Mouse (Mus musculus): Measurements from ENCODE around the gene Clcn1. TPM values are rescaled to one million over a fixed set of nuclear protein-coding genes. Genes with fewer than 3 reads are reported as not detected.

The Clcn1 gene
- 0.75 and 1.0 TPM in 2 replicates for polyA plus RNA-seq (2014; fragmentation: Nextera tagmentation; extraction: Ambion mirVana)

DNA sequence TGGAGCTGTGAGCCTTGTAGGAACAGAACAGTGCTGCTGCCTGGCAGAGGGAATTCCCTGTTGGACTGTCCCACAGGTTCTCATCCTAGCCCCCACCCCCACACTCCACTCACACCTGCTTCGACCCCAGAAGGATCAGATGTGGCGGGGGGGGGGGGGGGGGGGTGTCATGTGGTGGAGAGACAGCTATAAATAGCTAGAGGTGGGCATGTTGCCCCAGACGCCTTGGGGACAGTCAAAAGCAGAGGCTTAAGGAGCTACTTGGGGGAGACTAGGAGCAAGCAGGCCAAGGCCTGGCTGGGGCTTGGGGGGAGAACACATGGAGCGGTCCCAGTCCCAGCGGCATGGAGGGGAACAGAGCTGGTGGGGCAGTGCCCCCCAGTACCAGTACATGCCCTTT lies at the start of gene Clcn1:
Clcn1 (plus strand) TSS at position 238 of the 400 bp plus-strand sequence.
- H3K27ac ChIP-seq (replicated peaks; ENCODE audit: low read depth, low read length): no peak within 1 kb of the TSS
- no peak within 1 kb of the TSS for H3K4me3 ChIP-seq (ENCODE audit: low read depth, low read length)
- H3K4me2 ChIP-seq (ENCODE audit: low read depth, low read length): no peak within 1 kb of the TSS
- H3K9ac ChIP-seq (replicated peaks; ENCODE audit: low read length): no peak within 1 kb of the TSS
- H3K9me3 ChIP-seq (replicated peaks; ENCODE audit: control insufficient read depth, low read length): no peaks in the 10 kb centered on the region
- H3K4me1 ChIP-seq (ENCODE audit: control insufficient read depth, insufficient read depth, low read length): no peaks in the 10 kb centered on the region
- no peaks in the 10 kb centered on the region for H3K27me3 ChIP-seq (ENCODE audit: control insufficient read depth, insufficient read depth, low read length)
- ATAC-seq (replicated peaks; ENCODE audit: insufficient number of reproducible peaks, low FRiP score, low TSS enrichment, low read depth) (peak; percentile 15; the same call in 1 of the 2 replicates), DNase-seq (ENCODE audit: low spot score) (no peak)
- H3K36me3 ChIP-seq (replicated peaks; ENCODE audit: control insufficient read depth, insufficient read depth, low read depth, low read length): peaks cover 3% of the 10 kb centered on the region
- WGBS: 66% methylated on average over 4 of the region's 5 CpGs

DNA sequence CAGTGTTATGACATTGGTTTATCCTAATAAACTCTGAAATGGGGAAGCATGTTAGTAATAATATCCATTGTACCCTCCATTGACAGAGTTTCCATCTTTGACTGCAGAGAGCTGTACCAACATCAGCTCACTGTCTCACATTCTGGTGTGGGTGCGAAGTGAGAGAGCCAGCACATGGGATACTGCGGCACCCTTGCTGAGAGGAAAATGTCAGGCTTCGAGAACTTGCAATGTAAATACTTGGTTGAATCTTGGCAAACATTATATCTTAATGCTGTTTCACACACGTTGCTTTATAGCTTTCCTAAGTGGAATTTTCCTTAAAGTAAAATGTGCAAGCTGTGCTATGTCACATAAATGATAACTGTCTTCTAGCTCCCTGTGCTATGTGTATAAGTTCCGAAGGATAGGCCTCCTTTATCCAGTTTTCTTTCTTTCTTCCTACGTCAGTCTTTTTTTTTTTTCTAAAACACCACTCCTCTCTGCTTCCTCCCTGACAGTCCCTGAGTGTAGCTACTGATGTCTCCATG lies 49.1 kb upstream of the Clcn1 start:
- no peaks in the 10 kb centered on the region for H3K4me1 ChIP-seq (ENCODE audit: control insufficient read depth, insufficient read depth, low read length)
- H3K36me3 ChIP-seq (replicated peaks; ENCODE audit: control insufficient read depth, insufficient read depth, low read depth, low read length): no peaks in the 10 kb centered on the region
- WGBS: 74% methylated on average over 6 of the region's 6 CpGs
- no peaks in the 10 kb centered on the region for H3K27me3 ChIP-seq (ENCODE audit: control insufficient read depth, insufficient read depth, low read length)
- no peak overlapping the region for H3K9ac ChIP-seq (replicated peaks; ENCODE audit: low read length)
- no peak overlapping the region for H3K4me3 ChIP-seq (ENCODE audit: low read depth, low read length)
- no peak overlapping the region for H3K27ac ChIP-seq (replicated peaks; ENCODE audit: low read depth, low read length)
- no peak for ATAC-seq (replicated peaks; ENCODE audit: insufficient number of reproducible peaks, low FRiP score, low TSS enrichment, low read depth)
- no peak for DNase-seq (ENCODE audit: low spot score)
- no peak overlapping the region for H3K4me2 ChIP-seq (ENCODE audit: low read depth, low read length)
- no peaks in the 10 kb centered on the region for H3K9me3 ChIP-seq (replicated peaks; ENCODE audit: control insufficient read depth, low read length)

- no peaks in the 10 kb centered on the region for H3K4me1 ChIP-seq (ENCODE audit: control insufficient read depth, insufficient read depth, low read length)
- DNase-seq (ENCODE audit: low spot score) (no peak), ATAC-seq (replicated peaks; ENCODE audit: insufficient number of reproducible peaks, low FRiP score, low TSS enrichment, low read depth) (no peak)
- 66% methylated on average over 6 of the region's 6 CpGs for WGBS
- H3K9ac ChIP-seq (replicated peaks; ENCODE audit: low read length): no peak overlapping the region
- no peaks in the 10 kb centered on the region for H3K9me3 ChIP-seq (replicated peaks; ENCODE audit: control insufficient read depth, low read length)
- H3K27me3 ChIP-seq (ENCODE audit: control insufficient read depth, insufficient read depth, low read length): no peaks in the 10 kb centered on the region
- no peak overlapping the region for H3K4me2 ChIP-seq (ENCODE audit: low read depth, low read length)
- H3K36me3 ChIP-seq (replicated peaks; ENCODE audit: control insufficient read depth, insufficient read depth, low read depth, low read length): no peaks in the 10 kb centered on the region
- H3K4me3 ChIP-seq (ENCODE audit: low read depth, low read length): no peak overlapping the region
- no peak overlapping the region for H3K27ac ChIP-seq (replicated peaks; ENCODE audit: low read depth, low read length)
Measured at GRCm38 (mm10) chr6:42241311-42242045, 45.0 kb upstream of the Clcn1 start.

GRCm38 (mm10) chr6:42245711-42246353 lies 40.7 kb upstream of the Clcn1 start, which contains the start of gene Gstk1:
Gene Gstk1, plus strand, starts transcription at chr6:42245935.
- peak within 1 kb of the TSS; percentile 57 for H3K9ac ChIP-seq (replicated peaks; ENCODE audit: low read length)
- peak within 1 kb of the TSS; percentile 75 for H3K4me2 ChIP-seq (ENCODE audit: low read depth, low read length)
- 2% methylated on average over 28 of the region's 28 CpGs for WGBS
- no peaks in the 10 kb centered on the region for H3K9me3 ChIP-seq (replicated peaks; ENCODE audit: control insufficient read depth, low read length)
- ATAC-seq (replicated peaks; ENCODE audit: insufficient number of reproducible peaks, low FRiP score, low TSS enrichment, low read depth) (peak; percentile 100), DNase-seq (ENCODE audit: low spot score) (peak; percentile 87)
- H3K36me3 ChIP-seq (replicated peaks; ENCODE audit: control insufficient read depth, insufficient read depth, low read depth, low read length): no peaks in the 10 kb centered on the region
- H3K27me3 ChIP-seq (ENCODE audit: control insufficient read depth, insufficient read depth, low read length): no peaks in the 10 kb centered on the region
- H3K4me1 ChIP-seq (ENCODE audit: control insufficient read depth, insufficient read depth, low read length): no peaks in the 10 kb centered on the region
- H3K4me3 ChIP-seq (ENCODE audit: low read depth, low read length): peak within 1 kb of the TSS; percentile 45
- H3K27ac ChIP-seq (replicated peaks; ENCODE audit: low read depth, low read length): no peak within 1 kb of the TSS

DNA sequence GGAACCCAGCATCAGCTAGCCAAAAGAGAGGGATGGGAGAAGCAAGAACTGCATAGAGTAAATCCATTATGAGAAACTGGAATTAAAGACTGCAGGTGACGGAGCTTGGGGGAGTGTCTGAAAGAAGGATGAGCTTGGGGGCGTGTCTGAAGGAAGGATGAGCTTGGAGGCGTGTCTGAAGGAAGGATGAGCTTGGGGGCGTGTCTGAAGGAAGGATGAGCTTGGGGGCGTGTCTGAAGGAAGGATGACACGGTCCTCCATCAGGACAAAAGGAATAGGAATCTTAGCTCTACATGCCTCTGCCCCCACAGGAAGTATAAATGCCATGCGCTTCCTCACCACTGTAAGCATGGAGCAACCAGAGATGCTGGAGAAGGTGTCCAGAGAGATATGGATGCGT lies 39.3 kb upstream of the Clcn1 start:
- Histone ChIP-seq H3K9ac (replicated peaks; ENCODE audit: low read length) (no peak overlapping the region), H3K27ac (replicated peaks; ENCODE audit: low read depth, low read length) (no peak overlapping the region), H3K4me2 (ENCODE audit: low read depth, low read length) (no peak overlapping the region), H3K4me1 (ENCODE audit: control insufficient read depth, insufficient read depth, low read length) (no peaks in the 10 kb centered on the region), H3K4me3 (ENCODE audit: low read depth, low read length) (no peak overlapping the region), H3K27me3 (ENCODE audit: control insufficient read depth, insufficient read depth, low read length) (no peaks in the 10 kb centered on the region), H3K9me3 (replicated peaks; ENCODE audit: control insufficient read depth, low read length) (no peaks in the 10 kb centered on the region), H3K36me3 (replicated peaks; ENCODE audit: control insufficient read depth, insufficient read depth, low read depth, low read length) (no peaks in the 10 kb centered on the region)
- DNase-seq (ENCODE audit: low spot score) (no peak), ATAC-seq (replicated peaks; ENCODE audit: insufficient number of reproducible peaks, low FRiP score, low TSS enrichment, low read depth) (no peak)
- WGBS: 10% methylated on average over 8 of the region's 8 CpGs

DNA sequence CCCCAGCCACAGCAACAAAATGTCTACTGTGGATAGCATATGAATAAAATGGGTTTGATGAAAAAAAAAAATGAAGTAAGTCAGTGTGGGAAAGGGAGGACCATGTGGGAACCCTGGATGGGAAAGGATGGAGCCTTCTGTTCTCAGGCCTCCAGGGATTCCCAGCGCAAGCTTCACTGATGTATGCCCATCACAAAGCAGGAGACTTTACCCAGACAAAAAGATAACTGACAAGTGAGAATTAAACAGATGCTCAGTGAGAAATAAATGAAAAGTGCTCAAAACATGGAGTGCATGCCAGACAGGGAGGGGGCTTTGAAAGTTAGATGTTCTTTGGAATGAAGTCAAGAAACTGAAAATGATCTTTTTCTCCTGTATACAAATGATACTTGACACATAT lies 38.5 kb upstream of the Clcn1 start:
- WGBS: 75% methylated on average over 1 of the region's 1 CpGs
- ATAC-seq (replicated peaks; ENCODE audit: insufficient number of reproducible peaks, low FRiP score, low TSS enrichment, low read depth): no peak
- H3K9ac ChIP-seq (replicated peaks; ENCODE audit: low read length): no peak overlapping the region
- H3K36me3 ChIP-seq (replicated peaks; ENCODE audit: control insufficient read depth, insufficient read depth, low read depth, low read length): no peaks in the 10 kb centered on the region
- no peaks in the 10 kb centered on the region for H3K9me3 ChIP-seq (replicated peaks; ENCODE audit: control insufficient read depth, low read length)
- H3K27ac ChIP-seq (replicated peaks; ENCODE audit: low read depth, low read length): no peak overlapping the region
- no peaks in the 10 kb centered on the region for H3K4me1 ChIP-seq (ENCODE audit: control insufficient read depth, insufficient read depth, low read length)
- no peak for DNase-seq (ENCODE audit: low spot score)
- H3K4me3 ChIP-seq (ENCODE audit: low read depth, low read length): no peak overlapping the region
- no peaks in the 10 kb centered on the region for H3K27me3 ChIP-seq (ENCODE audit: control insufficient read depth, insufficient read depth, low read length)
- H3K4me2 ChIP-seq (ENCODE audit: low read depth, low read length): no peak overlapping the region

- WGBS: 85% methylated on average over 4 of the region's 4 CpGs
Measured at GRCm38 (mm10) chr6:42251791-42252190, 34.7 kb upstream of the Clcn1 start.

GRCm38 (mm10) chr6:42253103-42253502 lies 33.4 kb upstream of the Clcn1 start:
- no peak overlapping the region for H3K9ac ChIP-seq (replicated peaks; ENCODE audit: low read length)
- no peaks in the 10 kb centered on the region for H3K4me1 ChIP-seq (ENCODE audit: control insufficient read depth, insufficient read depth, low read length)
- ATAC-seq (replicated peaks; ENCODE audit: insufficient number of reproducible peaks, low FRiP score, low TSS enrichment, low read depth): no peak
- no peaks in the 10 kb centered on the region for H3K36me3 ChIP-seq (replicated peaks; ENCODE audit: control insufficient read depth, insufficient read depth, low read depth, low read length)
- H3K4me3 ChIP-seq (ENCODE audit: low read depth, low read length): no peak overlapping the region
- no peak overlapping the region for H3K27ac ChIP-seq (replicated peaks; ENCODE audit: low read depth, low read length)
- no peak for DNase-seq (ENCODE audit: low spot score)
- H3K9me3 ChIP-seq (replicated peaks; ENCODE audit: control insufficient read depth, low read length): no peaks in the 10 kb centered on the region
- 79% methylated on average over 2 of the region's 2 CpGs for WGBS
- H3K27me3 ChIP-seq (ENCODE audit: control insufficient read depth, insufficient read depth, low read length): no peaks in the 10 kb centered on the region
- no peak overlapping the region for H3K4me2 ChIP-seq (ENCODE audit: low read depth, low read length)

More at GRCm38 (mm10) chr6:42251791-42252190, 34.7 kb upstream of the Clcn1 start:
- H3K4me1 ChIP-seq (ENCODE audit: control insufficient read depth, insufficient read depth, low read length): no peaks in the 10 kb centered on the region
- no peak for ATAC-seq (replicated peaks; ENCODE audit: insufficient number of reproducible peaks, low FRiP score, low TSS enrichment, low read depth)
- no peak overlapping the region for H3K4me2 ChIP-seq (ENCODE audit: low read depth, low read length)
- H3K4me3 ChIP-seq (ENCODE audit: low read depth, low read length): no peak overlapping the region
- no peak overlapping the region for H3K27ac ChIP-seq (replicated peaks; ENCODE audit: low read depth, low read length)
- no peaks in the 10 kb centered on the region for H3K27me3 ChIP-seq (ENCODE audit: control insufficient read depth, insufficient read depth, low read length)
- no peak overlapping the region for H3K9ac ChIP-seq (replicated peaks; ENCODE audit: low read length)
- H3K9me3 ChIP-seq (replicated peaks; ENCODE audit: control insufficient read depth, low read length): no peaks in the 10 kb centered on the region
- DNase-seq (ENCODE audit: low spot score): no peak
- H3K36me3 ChIP-seq (replicated peaks; ENCODE audit: control insufficient read depth, insufficient read depth, low read depth, low read length): no peaks in the 10 kb centered on the region

Measured in embryonic facial prominence, embryonic 11.5 days (tissue).